Mouse (Mus musculus) neural tube, embryonic 13.5 days (tissue): ENCODE data around the gene Jdp2. TPM values are rescaled to one million over a fixed set of nuclear protein-coding genes. Genes with fewer than 3 reads are reported as not detected.
"Not testable (repeated sequence)": the region's sequence is repeated elsewhere in the genome, so short reads cannot be mapped to it uniquely, and the experiment has no call there.

Source experiments
- ATAC-seq: fragments of 200-750 bp; cut with Nextera tagmentation; 2 replicates; pipeline ENCODE4 v1.8.0; 2017; ENCODE audit warnings: low read depth, mild to moderate bottlenecking, moderate TSS enrichment, moderate library complexity
- H3K27ac ChIP-seq: fragments of 300-500 bp; sonication (generic); replicated peaks from 2 replicates; pipeline ENCODE4 v1.5.1; 2015; ENCODE audit warnings: moderate library complexity, mild to moderate bottlenecking, inconsistent platforms
- H3K27me3 ChIP-seq: fragments of 300-500 bp; sonication (generic); 2 replicates; pipeline ENCODE4 v1.6.1; 2015; ENCODE audit warnings: mild to moderate bottlenecking, inconsistent platforms
- H3K36me3 ChIP-seq: fragments of 300-500 bp; sonication (generic); 2 replicates; pipeline ENCODE4 v1.6.1; 2015; ENCODE audit warnings: mild to moderate bottlenecking, inconsistent platforms
- H3K4me1 ChIP-seq: fragments of 300-500 bp; sonication (generic); replicated peaks from 2 replicates; pipeline ENCODE4 v1.6.1; 2015; ENCODE audit warnings: inconsistent platforms
- H3K4me2 ChIP-seq: fragments of 300-500 bp; sonication (generic); 2 replicates; pipeline ENCODE4 v1.6.1; 2015; ENCODE audit warnings: inconsistent platforms, mild to moderate bottlenecking, moderate library complexity
- H3K4me3 ChIP-seq: fragments of 300-500 bp; sonication (generic); 2 replicates; pipeline ENCODE4 v1.5.1; 2015; ENCODE audit warnings: mild to moderate bottlenecking, inconsistent platforms
- H3K9ac ChIP-seq: fragments of 300-500 bp; sonication (generic); 2 replicates; pipeline ENCODE4 v1.6.1; 2015; ENCODE audit warnings: moderate library complexity, mild to moderate bottlenecking, inconsistent platforms
- H3K9me3 ChIP-seq: fragments of 300-500 bp; sonication (generic); 2 replicates; pipeline ENCODE4 v1.6.1; 2016; ENCODE audit warnings: inconsistent platforms
- WGBS: fragments of 180-500 bp; shearing (Covaris S2); methylation state at CpG from one replicate; pipeline ENCODE4 v1.1.7; 2015; 5-methylcytosine and 5-hydroxymethylcytosine counted together
- polyA plus RNA-seq: library from polyadenylated mRNA; unstranded; fragments of >200 nt; fragmentation: Nextera tagmentation; extraction: Ambion mirVana; gene quantifications from 2 replicates; pipeline ENCODE4 v1.2.1, GENCODE M21; 2015

Jdp2 gene
- polyA plus RNA-seq, 1 experiment from 2014 or later: 0.53 TPM

DNA sequence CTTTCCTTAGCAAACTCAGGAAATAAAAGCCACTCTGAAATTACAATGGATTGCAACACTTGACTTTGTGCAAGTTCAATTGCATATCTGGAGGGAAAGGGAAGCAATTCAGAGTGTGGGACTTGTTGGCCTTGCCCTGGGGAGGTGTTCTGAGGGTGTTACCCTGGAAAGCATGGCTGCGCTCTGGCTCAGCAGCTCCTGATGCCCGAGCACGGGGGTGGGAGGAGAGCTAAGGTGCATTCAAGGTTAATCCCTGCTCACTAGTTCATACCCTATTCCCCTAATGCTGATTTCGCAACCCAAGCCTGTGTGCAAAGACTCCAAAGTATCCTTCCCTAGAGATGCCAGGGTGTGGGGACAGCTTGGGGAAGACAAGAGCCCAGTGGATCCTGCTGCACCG is 44.9 kb downstream of the Jdp2 start:
- Histone ChIP-seq H3K4me2 (no peak overlapping the region), H3K27ac (no peak overlapping the region), H3K9me3 (no peaks in the 10 kb centered on the region), H3K4me1 (peaks cover 19% of the 10 kb centered on the region), H3K9ac (no peak overlapping the region), H3K36me3 (peaks cover 16% of the 10 kb centered on the region), H3K4me3 (no peak overlapping the region), H3K27me3 (no peaks in the 10 kb centered on the region)
- ATAC-seq: no peak
- WGBS: 73% methylated on average over 5 of the region's 5 CpGs

DNA sequence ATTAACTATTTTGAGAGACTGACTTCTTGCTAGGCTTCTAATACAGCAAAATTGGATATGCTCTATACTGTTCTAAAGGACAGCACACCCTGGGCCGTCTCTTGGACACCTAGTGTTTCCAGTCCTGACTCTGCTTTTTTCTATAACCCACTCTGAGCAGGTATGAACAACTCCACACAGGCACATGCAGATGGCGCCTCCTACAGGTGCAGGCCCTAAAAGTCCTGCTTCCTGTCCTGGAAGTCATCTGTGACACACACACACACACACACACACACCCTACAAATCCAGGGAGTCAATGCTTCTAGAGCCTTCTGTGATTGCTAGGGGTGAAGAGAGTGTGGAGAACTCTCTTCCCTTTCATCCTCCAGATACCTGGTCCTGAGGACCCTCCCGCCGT is 46.8 kb downstream of the Jdp2 start:
- no peaks in the 10 kb centered on the region for H3K27me3 ChIP-seq
- H3K4me3 ChIP-seq: no peak overlapping the region
- WGBS: 97% methylated on average over 4 of the region's 4 CpGs
- no peaks in the 10 kb centered on the region for H3K9me3 ChIP-seq
- H3K27ac ChIP-seq: no peak overlapping the region
- no peak overlapping the region for H3K4me2 ChIP-seq
- peaks cover 11% of the 10 kb centered on the region for H3K4me1 ChIP-seq
- no peaks in the 10 kb centered on the region for H3K36me3 ChIP-seq
- H3K9ac ChIP-seq: no peak overlapping the region
- no peak for ATAC-seq

DNA sequence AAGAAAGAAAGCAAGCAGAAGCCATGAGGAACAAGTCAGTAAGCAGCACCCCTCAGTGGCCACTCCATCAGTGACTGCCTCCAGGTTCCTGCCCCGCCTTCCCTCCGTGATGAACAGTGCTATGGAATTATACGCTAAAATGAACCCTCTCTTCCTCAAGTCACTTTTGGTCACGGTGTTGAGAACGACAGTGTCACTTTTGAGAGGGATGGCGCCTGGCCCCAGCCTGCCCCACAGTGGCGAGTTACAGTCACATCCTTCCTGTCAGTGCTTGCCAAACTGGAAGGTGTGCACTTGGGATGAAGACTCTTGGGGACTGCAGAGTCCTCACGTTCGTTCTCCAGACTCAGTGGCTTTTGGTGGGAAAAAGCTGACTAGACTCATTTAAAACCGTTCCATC is 48.5 kb downstream of the Jdp2 start:
- no peak overlapping the region for H3K9ac ChIP-seq
- H3K4me2 ChIP-seq: no peak overlapping the region
- no peak overlapping the region for H3K4me3 ChIP-seq
- ATAC-seq: no peak
- H3K27me3 ChIP-seq: no peaks in the 10 kb centered on the region
- H3K4me1 ChIP-seq: no peaks in the 10 kb centered on the region
- no peaks in the 10 kb centered on the region for H3K9me3 ChIP-seq
- H3K27ac ChIP-seq: no peak overlapping the region
- WGBS: 39% methylated on average over 10 of the region's 10 CpGs
- no peaks in the 10 kb centered on the region for H3K36me3 ChIP-seq

DNA sequence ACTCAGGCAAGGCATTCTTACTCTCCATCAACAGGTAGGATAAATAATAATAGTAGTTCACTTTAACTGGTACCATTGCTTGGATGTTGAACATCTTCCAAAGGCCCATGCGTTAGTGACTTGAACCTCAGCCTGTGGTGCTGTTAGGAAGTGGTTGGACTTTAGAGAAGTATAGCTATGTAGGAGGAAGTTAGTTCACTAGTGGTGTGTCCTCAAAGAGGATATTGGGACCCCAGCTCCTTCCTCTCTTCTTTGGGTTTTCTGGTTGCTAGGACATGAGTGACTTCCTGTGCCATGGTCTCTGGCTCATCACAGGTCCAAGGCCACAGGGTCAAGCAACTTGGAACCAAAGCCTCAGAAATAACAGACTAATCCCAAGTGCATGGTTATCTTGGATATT is 49.1 kb downstream of the Jdp2 start:
- Histone ChIP-seq H3K27ac (no peak overlapping the region), H3K27me3 (no peaks in the 10 kb centered on the region), H3K9me3 (no peaks in the 10 kb centered on the region), H3K4me2 (no peak overlapping the region), H3K4me1 (no peaks in the 10 kb centered on the region), H3K9ac (no peak overlapping the region), H3K4me3 (no peak overlapping the region), H3K36me3 (no peaks in the 10 kb centered on the region)
- ATAC-seq: no peak
- 92% methylated on average over 1 of the region's 1 CpGs for WGBS

DNA sequence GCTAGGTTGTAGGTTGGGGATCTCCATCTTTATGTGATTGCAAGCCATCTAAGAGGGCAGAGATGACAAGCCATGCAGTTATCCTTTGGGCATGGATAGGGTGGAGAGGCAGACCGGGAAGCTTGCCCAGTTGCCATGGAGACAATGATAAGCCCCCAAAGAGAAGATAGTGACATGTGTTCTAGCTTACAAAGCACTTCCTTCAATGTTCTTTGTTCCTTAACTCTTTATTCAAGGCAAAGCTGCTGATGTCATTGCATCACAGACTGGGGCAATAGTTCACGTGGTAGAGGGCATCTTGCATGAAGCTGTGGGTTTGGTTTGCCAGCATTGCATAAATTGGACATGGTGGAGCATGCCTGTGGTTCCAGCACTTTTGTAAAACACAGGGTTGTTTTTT is 60.5 kb downstream of the Jdp2 start:
- no peaks in the 10 kb centered on the region for H3K36me3 ChIP-seq
- H3K27me3 ChIP-seq: no peaks in the 10 kb centered on the region
- ATAC-seq: no peak
- 36% methylated on average over 2 of the region's 2 CpGs for WGBS
- peaks cover 5% of the 10 kb centered on the region for H3K4me1 ChIP-seq
- no peak overlapping the region for H3K27ac ChIP-seq
- no peak overlapping the region for H3K4me3 ChIP-seq
- no peaks in the 10 kb centered on the region for H3K9me3 ChIP-seq
- no peak overlapping the region for H3K4me2 ChIP-seq
- no peak overlapping the region for H3K9ac ChIP-seq

DNA sequence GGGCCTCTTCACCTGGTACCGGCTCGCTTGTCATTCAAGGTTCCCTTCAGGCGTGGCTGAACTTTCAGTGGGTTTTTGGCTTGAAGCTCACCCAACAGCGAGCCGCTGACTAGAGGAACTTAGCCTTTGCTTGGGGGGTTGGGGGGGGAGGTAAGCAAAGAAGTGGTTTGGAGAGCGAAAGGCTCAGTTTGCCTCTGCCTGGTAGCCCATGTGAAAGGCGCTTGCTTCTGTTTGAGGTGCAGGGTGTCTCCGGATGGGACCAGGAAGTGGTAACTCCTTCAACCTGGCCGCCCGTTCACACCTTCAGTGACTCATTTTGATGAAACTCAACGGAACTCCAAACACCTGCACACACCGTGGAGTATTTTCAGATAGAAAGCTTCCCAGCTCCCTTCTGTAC is 62.0 kb downstream of the Jdp2 start:
- H3K9ac ChIP-seq: no peak overlapping the region
- no peak overlapping the region for H3K27ac ChIP-seq
- H3K4me1 ChIP-seq: peaks cover 5% of the 10 kb centered on the region
- no peaks in the 10 kb centered on the region for H3K27me3 ChIP-seq
- WGBS: 93% methylated on average over 12 of the region's 12 CpGs
- ATAC-seq: no peak
- no peak overlapping the region for H3K4me3 ChIP-seq
- no peaks in the 10 kb centered on the region for H3K9me3 ChIP-seq
- H3K4me2 ChIP-seq: no peak overlapping the region
- H3K36me3 ChIP-seq: no peaks in the 10 kb centered on the region

DNA sequence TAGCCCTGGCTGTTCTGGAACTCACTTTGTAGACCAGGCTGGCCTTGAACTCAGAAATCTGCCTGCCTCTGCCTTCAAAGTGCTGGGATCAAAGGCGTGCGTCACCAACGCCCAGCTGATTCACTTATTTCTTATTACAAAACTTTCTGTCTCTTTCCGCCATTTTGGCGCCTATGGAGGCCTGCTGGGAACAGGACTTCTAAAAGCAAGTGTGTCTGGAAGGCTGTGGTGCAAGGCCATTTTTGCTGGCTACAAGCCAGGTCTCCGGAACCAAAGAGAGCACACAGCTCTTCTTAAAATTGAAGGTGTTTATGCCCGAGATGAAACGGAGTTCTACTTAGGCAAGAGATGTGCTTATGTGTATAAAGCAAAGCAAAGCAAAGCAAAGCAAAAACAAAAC is 63.4 kb downstream of the Jdp2 start:
- not testable (repeated sequence) for H3K9me3 ChIP-seq, H3K4me1 ChIP-seq, H3K4me3 ChIP-seq, H3K27me3 ChIP-seq, H3K9ac ChIP-seq, H3K4me2 ChIP-seq, H3K27ac ChIP-seq, H3K36me3 ChIP-seq, ATAC-seq
- WGBS: 88% methylated on average over 8 of the region's 8 CpGs

DNA sequence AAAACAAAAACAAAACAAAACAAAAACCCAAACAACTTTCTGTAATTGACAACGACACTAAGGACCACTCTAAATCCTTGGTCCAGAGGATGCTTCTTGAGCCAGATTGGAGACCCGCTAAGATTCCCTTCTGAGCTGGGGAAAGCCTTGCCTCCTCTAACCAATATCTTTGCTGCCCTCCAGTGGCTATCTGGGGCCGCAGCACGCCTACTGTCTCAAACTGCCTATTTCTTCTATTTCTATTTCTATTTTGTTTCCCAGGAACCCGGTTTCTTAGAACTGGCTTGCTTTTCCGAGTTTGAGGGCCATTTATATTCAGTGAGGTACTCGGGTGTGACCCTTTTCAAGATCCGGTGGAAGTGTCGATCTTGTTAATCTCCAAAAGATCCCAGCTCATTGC is 64.1 kb downstream of the Jdp2 start:
- H3K27me3 ChIP-seq: no peaks in the 10 kb centered on the region
- peaks cover 5% of the 10 kb centered on the region for H3K4me1 ChIP-seq
- no peak overlapping the region for H3K9ac ChIP-seq
- H3K9me3 ChIP-seq: no peaks in the 10 kb centered on the region
- WGBS: 18% methylated on average over 9 of the region's 9 CpGs
- H3K4me3 ChIP-seq: no peak overlapping the region
- no peak overlapping the region for H3K27ac ChIP-seq
- no peak overlapping the region for H3K4me2 ChIP-seq
- no peak; the same call in 1 of the 2 replicates for ATAC-seq
- H3K36me3 ChIP-seq: no peaks in the 10 kb centered on the region

DNA sequence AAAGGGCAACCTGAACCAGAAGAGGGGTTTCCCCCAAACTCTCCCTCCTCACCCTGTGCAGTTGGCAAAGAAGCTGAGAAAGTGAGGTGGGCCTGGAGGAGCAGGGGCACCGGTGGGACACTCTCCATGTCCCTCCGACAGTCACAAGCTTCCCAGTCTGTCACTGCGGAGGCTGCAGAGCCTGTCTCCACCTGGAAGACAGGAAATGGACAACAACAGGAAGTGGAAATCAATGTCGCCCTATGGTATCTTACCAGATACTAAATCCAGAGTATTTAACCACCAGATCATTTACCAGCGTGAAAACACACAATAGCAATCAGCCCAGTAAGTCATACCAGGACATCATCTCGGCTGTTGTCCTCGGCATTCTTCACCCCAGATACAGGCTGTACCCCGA is 67.3 kb downstream of the Jdp2 start:
- 85% methylated on average over 8 of the region's 8 CpGs for WGBS

DNA sequence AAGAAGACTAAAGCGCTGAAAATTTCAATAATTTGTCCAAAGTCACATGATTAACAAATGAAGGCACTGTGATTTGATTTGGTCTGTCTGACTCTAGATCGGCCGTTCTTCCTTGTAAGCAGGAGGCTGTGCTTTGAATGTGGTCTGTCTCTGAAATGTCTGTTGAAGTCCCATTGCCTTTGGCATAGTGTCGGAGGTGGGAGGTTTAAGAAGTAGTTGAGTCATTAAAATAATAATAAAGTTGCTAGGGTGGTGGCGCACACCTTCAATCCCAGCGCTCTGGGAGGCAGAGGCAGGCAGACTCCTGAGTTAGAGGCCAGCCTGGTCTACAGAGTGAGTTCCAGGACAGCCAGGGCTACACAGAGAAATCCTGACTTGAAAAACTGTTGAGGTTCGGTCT is 68.2 kb downstream of the Jdp2 start:
- Histone ChIP-seq H3K36me3 (no peaks in the 10 kb centered on the region), H3K4me3 (no peak overlapping the region), H3K27ac (no peak overlapping the region), H3K27me3 (no peaks in the 10 kb centered on the region), H3K4me2 (no peak overlapping the region), H3K9ac (no peak overlapping the region), H3K9me3 (no peaks in the 10 kb centered on the region), H3K4me1 (peaks cover 8% of the 10 kb centered on the region; the same call in 1 of the 2 replicates)
- no peak for ATAC-seq
- 90% methylated on average over 7 of the region's 7 CpGs for WGBS

More for the DNA sequence above, 67.3 kb downstream of the Jdp2 start:
- H3K27me3 ChIP-seq: no peaks in the 10 kb centered on the region
- no peaks in the 10 kb centered on the region for H3K9me3 ChIP-seq
- no peak overlapping the region for H3K4me3 ChIP-seq
- H3K27ac ChIP-seq: no peak overlapping the region
- no peak for ATAC-seq
- H3K4me1 ChIP-seq: peaks cover 8% of the 10 kb centered on the region; the same call in 1 of the 2 replicates
- H3K9ac ChIP-seq: no peak overlapping the region
- no peaks in the 10 kb centered on the region for H3K36me3 ChIP-seq
- H3K4me2 ChIP-seq: no peak overlapping the region

DNA sequence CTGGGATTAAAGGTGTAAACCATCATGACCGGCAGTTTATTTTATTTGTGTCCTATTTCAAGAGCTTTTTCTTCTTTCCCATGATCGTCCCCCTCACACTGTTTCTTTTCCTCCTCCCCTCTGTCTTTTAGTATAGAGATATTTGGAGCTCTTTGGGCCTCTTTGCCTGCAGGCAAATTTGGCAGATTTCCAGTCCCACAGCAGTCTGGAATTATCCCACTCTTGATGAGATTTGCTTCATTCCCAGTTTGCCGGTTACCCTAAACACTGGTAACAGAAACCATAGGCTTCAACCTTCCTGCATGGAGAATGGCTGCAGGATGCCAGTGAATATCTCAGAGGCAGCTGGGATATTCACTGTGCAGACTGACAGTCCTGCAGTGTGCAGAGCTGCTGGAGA is 69.9 kb downstream of the Jdp2 start:
- peak overlapping the region; percentile 3; the same call in 1 of the 2 replicates for H3K27ac ChIP-seq
- 51% methylated on average over 3 of the region's 3 CpGs for WGBS
- no peak overlapping the region for H3K4me3 ChIP-seq
- peaks cover 8% of the 10 kb centered on the region; the same call in 1 of the 2 replicates for H3K4me1 ChIP-seq
- no peak overlapping the region for H3K4me2 ChIP-seq
- no peak overlapping the region for H3K9ac ChIP-seq
- H3K9me3 ChIP-seq: no peaks in the 10 kb centered on the region
- no peak for ATAC-seq
- H3K36me3 ChIP-seq: no peaks in the 10 kb centered on the region
- no peaks in the 10 kb centered on the region for H3K27me3 ChIP-seq

DNA sequence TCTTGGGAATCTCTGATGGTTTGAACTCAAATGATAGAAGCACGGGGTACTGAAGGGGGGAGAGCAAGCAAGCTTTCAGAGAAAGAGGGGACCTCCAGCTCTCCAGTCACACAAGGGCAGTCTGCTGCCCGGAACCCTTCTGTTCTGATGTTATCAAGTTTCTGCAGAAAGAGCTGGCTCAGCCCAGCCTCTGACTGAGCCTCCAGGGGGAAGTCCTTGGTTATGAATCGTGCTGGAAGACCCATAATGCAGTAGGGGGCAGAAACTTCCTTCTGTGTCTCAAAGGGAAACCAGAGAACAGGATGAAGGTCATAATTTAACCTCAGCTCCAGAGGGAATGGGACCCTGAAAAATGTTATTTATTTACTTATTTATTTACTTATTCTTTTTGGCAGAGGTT is 71.3 kb downstream of the Jdp2 start:
- Histone ChIP-seq H3K4me2 (no peak overlapping the region), H3K36me3 (no peaks in the 10 kb centered on the region), H3K27ac (no peak overlapping the region), H3K9ac (no peak overlapping the region), H3K4me3 (no peak overlapping the region), H3K27me3 (no peaks in the 10 kb centered on the region), H3K4me1 (peaks cover 8% of the 10 kb centered on the region; the same call in 1 of the 2 replicates), H3K9me3 (no peaks in the 10 kb centered on the region)
- ATAC-seq: no peak
- 67% methylated on average over 3 of the region's 3 CpGs for WGBS

DNA sequence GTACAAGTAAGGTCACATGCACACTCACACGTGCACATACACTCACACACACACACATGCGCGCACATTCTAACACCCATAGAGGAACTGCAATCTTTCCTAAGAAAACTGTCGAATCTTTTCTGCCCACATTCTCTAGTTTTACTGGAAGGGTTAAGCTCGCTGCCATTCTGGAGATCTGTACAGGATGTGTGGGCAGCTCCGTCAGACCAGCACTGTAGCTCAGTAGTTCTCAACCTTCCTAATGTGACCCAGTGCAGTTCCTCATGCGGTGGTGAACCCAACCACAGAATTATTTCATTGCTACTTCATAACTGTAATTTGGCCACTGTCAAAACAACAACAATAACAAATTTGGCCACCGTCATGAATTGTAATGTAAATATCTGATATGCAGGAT is 75.1 kb downstream of the Jdp2 start:
- H3K9me3 ChIP-seq: 0 out of 2 replicates have a peak, but pooled peaks cover 7% of the 10 kb centered on the region
- H3K36me3 ChIP-seq: no peaks in the 10 kb centered on the region
- no peaks in the 10 kb centered on the region for H3K27me3 ChIP-seq
- no peak overlapping the region for H3K27ac ChIP-seq
- 92% methylated on average over 8 of the region's 8 CpGs for WGBS
- H3K9ac ChIP-seq: no peak overlapping the region
- H3K4me1 ChIP-seq: peaks cover 3% of the 10 kb centered on the region; the same call in 1 of the 2 replicates
- ATAC-seq: no peak
- H3K4me2 ChIP-seq: no peak overlapping the region
- H3K4me3 ChIP-seq: no peak overlapping the region
